Mouse (Mus musculus) heart, embryonic 10.5 days (tissue): ENCODE data around the gene Carmil1. TPM values are rescaled to one million over a fixed set of nuclear protein-coding genes. Genes with fewer than 3 reads are reported as not detected.

Source experiments
- DNase-seq: peaks from one replicate; pipeline ENCODE4 v3.0.0-alpha.2; 2017; ENCODE audit warnings: low spot score
- H3K27ac ChIP-seq: fragments of 300-500 bp; sonication (generic); 2 replicates; pipeline ENCODE4 v1.5.1; 2016; ENCODE audit warnings: mild to moderate bottlenecking
- H3K27me3 ChIP-seq: fragments of 300-500 bp; sonication (generic); 2 replicates; pipeline ENCODE4 v1.6.1; 2016; ENCODE audit warnings: mild to moderate bottlenecking; ENCODE audit not compliant: poor library complexity, insufficient read depth, severe bottlenecking
- H3K36me3 ChIP-seq: fragments of 300-500 bp; sonication (generic); 2 replicates; pipeline ENCODE4 v1.6.1; 2016; ENCODE audit warnings: mild to moderate bottlenecking, moderate library complexity
- H3K4me1 ChIP-seq: fragments of 300-500 bp; sonication (generic); 2 replicates; pipeline ENCODE4 v1.6.1; 2016; ENCODE audit warnings: mild to moderate bottlenecking
- H3K4me3 ChIP-seq: fragments of 300-500 bp; sonication (generic); 2 replicates; pipeline ENCODE4 v1.5.1; 2016; ENCODE audit warnings: mild to moderate bottlenecking, moderate library complexity
- H3K9me3 ChIP-seq: fragments of 300-500 bp; sonication (generic); 2 replicates; pipeline ENCODE4 v1.6.1; 2016; ENCODE audit warnings: mild to moderate bottlenecking, moderate library complexity
- WGBS: fragments of 180-500 bp; shearing (Covaris S2); methylation state at CpG from one replicate; pipeline ENCODE4 v1.1.7; 2016; 5-methylcytosine and 5-hydroxymethylcytosine counted together
- polyA plus RNA-seq: library from polyadenylated mRNA; unstranded; fragments of >200 nt; fragmentation: Nextera tagmentation; extraction: Ambion mirVana; gene quantifications from 2 replicates; pipeline ENCODE4 v1.2.1, GENCODE M21; 2016

Carmil1 gene
- polyA plus RNA-seq, 1 experiment from 2014 or later: 21.8 TPM

GRCm38 (mm10) chr13:24055072-24055869 is 225.3 kb downstream of the Carmil1 start:
- no peak for DNase-seq
- no peaks in the 10 kb centered on the region for H3K36me3 ChIP-seq
- H3K27ac ChIP-seq: no peak overlapping the region
- H3K4me3 ChIP-seq: no peak overlapping the region
- WGBS: 75% methylated on average over 5 of the region's 5 CpGs
- no peaks in the 10 kb centered on the region for H3K27me3 ChIP-seq
- H3K9me3 ChIP-seq: no peaks in the 10 kb centered on the region
- H3K4me1 ChIP-seq: no peaks in the 10 kb centered on the region

- no peaks in the 10 kb centered on the region for H3K27me3 ChIP-seq
- H3K4me3 ChIP-seq: no peak overlapping the region
- DNase-seq: no peak
- no peak overlapping the region for H3K27ac ChIP-seq
- peaks cover 5% of the 10 kb centered on the region; the same call in 1 of the 2 replicates for H3K4me1 ChIP-seq
- H3K9me3 ChIP-seq: no peaks in the 10 kb centered on the region
- 81% methylated on average over 2 of the region's 2 CpGs for WGBS
- H3K36me3 ChIP-seq: no peaks in the 10 kb centered on the region
These were observed 229.1 kb downstream of the Carmil1 start for GRCm38 (mm10) chr13:24051496-24051895.

GRCm38 (mm10) chr13:24050330-24050729 is 230.3 kb downstream of the Carmil1 start:
- Histone ChIP-seq H3K4me3 (no peak overlapping the region), H3K27ac (no peak overlapping the region), H3K27me3 (no peaks in the 10 kb centered on the region), H3K9me3 (no peaks in the 10 kb centered on the region), H3K4me1 (peaks cover 5% of the 10 kb centered on the region; the same call in 1 of the 2 replicates), H3K36me3 (no peaks in the 10 kb centered on the region)
- WGBS: 86% methylated on average over 5 of the region's 5 CpGs
- DNase-seq: no peak

GRCm38 (mm10) chr13:24049267-24050034 is 231.1 kb downstream of the Carmil1 start:
- Histone ChIP-seq H3K27me3 (no peaks in the 10 kb centered on the region), H3K4me3 (no peak overlapping the region), H3K4me1 (peaks cover 5% of the 10 kb centered on the region; the same call in 1 of the 2 replicates), H3K36me3 (no peaks in the 10 kb centered on the region), H3K27ac (no peak overlapping the region), H3K9me3 (no peaks in the 10 kb centered on the region)
- 79% methylated on average over 9 of the region's 9 CpGs for WGBS
- no peak for DNase-seq

GRCm38 (mm10) chr13:24048611-24049010 is 232.0 kb downstream of the Carmil1 start:
- 78% methylated on average over 6 of the region's 6 CpGs for WGBS
- Histone ChIP-seq H3K36me3 (no peaks in the 10 kb centered on the region), H3K4me1 (peaks cover 5% of the 10 kb centered on the region; the same call in 1 of the 2 replicates), H3K27ac (no peak overlapping the region), H3K4me3 (no peak overlapping the region), H3K9me3 (no peaks in the 10 kb centered on the region), H3K27me3 (no peaks in the 10 kb centered on the region)
- DNase-seq: no peak

- H3K4me3 ChIP-seq: no peak overlapping the region
- H3K27ac ChIP-seq: no peak overlapping the region
- no peaks in the 10 kb centered on the region for H3K36me3 ChIP-seq
- no peak for DNase-seq
- no peaks in the 10 kb centered on the region for H3K27me3 ChIP-seq
- WGBS: 80% methylated on average over 3 of the region's 3 CpGs
- H3K4me1 ChIP-seq: peaks cover 5% of the 10 kb centered on the region; the same call in 1 of the 2 replicates
- no peaks in the 10 kb centered on the region for H3K9me3 ChIP-seq
These were observed 235.3 kb downstream of the Carmil1 start for GRCm38 (mm10) chr13:24045271-24045670.

GRCm38 (mm10) chr13:24040221-24040620 is 240.4 kb downstream of the Carmil1 start:
- H3K4me3 ChIP-seq: no peak overlapping the region
- no peaks in the 10 kb centered on the region for H3K9me3 ChIP-seq
- peaks cover 7% of the 10 kb centered on the region; the same call in 1 of the 2 replicates for H3K4me1 ChIP-seq
- no peak for DNase-seq
- no peaks in the 10 kb centered on the region for H3K27me3 ChIP-seq
- 50% methylated on average over 7 of the region's 7 CpGs for WGBS
- no peak overlapping the region for H3K27ac ChIP-seq
- H3K36me3 ChIP-seq: no peaks in the 10 kb centered on the region; the same call in 1 of the 2 replicates

- Histone ChIP-seq H3K27me3 (no peaks in the 10 kb centered on the region), H3K4me3 (no peak overlapping the region), H3K9me3 (no peaks in the 10 kb centered on the region), H3K27ac (no peak overlapping the region), H3K4me1 (peaks cover 7% of the 10 kb centered on the region; the same call in 1 of the 2 replicates), H3K36me3 (no peaks in the 10 kb centered on the region; the same call in 1 of the 2 replicates)
- no peak for DNase-seq
- WGBS: 71% methylated on average over 3 of the region's 3 CpGs
These were observed 243.1 kb downstream of the Carmil1 start for GRCm38 (mm10) chr13:24037502-24037901.

GRCm38 (mm10) chr13:24036150-24036549 is 244.4 kb downstream of the Carmil1 start:
- peaks cover 7% of the 10 kb centered on the region; the same call in 1 of the 2 replicates for H3K4me1 ChIP-seq
- no peaks in the 10 kb centered on the region for H3K9me3 ChIP-seq
- H3K27me3 ChIP-seq: no peaks in the 10 kb centered on the region
- no peak overlapping the region for H3K27ac ChIP-seq
- no peaks in the 10 kb centered on the region; the same call in 1 of the 2 replicates for H3K36me3 ChIP-seq
- WGBS: 56% methylated on average over 18 of the region's 18 CpGs
- H3K4me3 ChIP-seq: peak overlapping the region; percentile 7; the same call in 1 of the 2 replicates
- no peak for DNase-seq

GRCm38 (mm10) chr13:24027191-24028170 is 253.1 kb downstream of the Carmil1 start:
- Histone ChIP-seq H3K4me3 (no peak overlapping the region), H3K27me3 (no peaks in the 10 kb centered on the region), H3K4me1 (no peaks in the 10 kb centered on the region), H3K36me3 (no peaks in the 10 kb centered on the region), H3K9me3 (no peaks in the 10 kb centered on the region), H3K27ac (no peak overlapping the region)
- WGBS: 59% methylated on average over 5 of the region's 5 CpGs
- DNase-seq: no peak

- H3K4me1 ChIP-seq: no peaks in the 10 kb centered on the region
- no peak overlapping the region for H3K4me3 ChIP-seq
- WGBS: 78% methylated on average over 4 of the region's 4 CpGs
- H3K36me3 ChIP-seq: no peaks in the 10 kb centered on the region
- no peaks in the 10 kb centered on the region for H3K9me3 ChIP-seq
- H3K27ac ChIP-seq: no peak overlapping the region
- DNase-seq: no peak
- no peaks in the 10 kb centered on the region for H3K27me3 ChIP-seq
These were observed 262.1 kb downstream of the Carmil1 start for GRCm38 (mm10) chr13:24018515-24018914.

GRCm38 (mm10) chr13:24005528-24005927 is 275.1 kb downstream of the Carmil1 start:
- Histone ChIP-seq H3K4me1 (no peaks in the 10 kb centered on the region), H3K27ac (no peak overlapping the region), H3K36me3 (no peaks in the 10 kb centered on the region), H3K4me3 (no peak overlapping the region), H3K27me3 (no peaks in the 10 kb centered on the region), H3K9me3 (no peaks in the 10 kb centered on the region)
- WGBS: 69% methylated on average over 2 of the region's 2 CpGs
- DNase-seq: no peak
